Mouse (Mus musculus) neural tube, embryonic 11.5 days (tissue): ENCODE data around the gene BC034090. TPM values are rescaled to one million over a fixed set of nuclear protein-coding genes. Genes with fewer than 3 reads are reported as not detected.

Experiments
- ATAC-seq: fragments of 200-750 bp; cut with Nextera tagmentation; 2 replicates; pipeline ENCODE4 v1.8.0; 2017; ENCODE audit warnings: moderate number of reproducible peaks, mild to moderate bottlenecking, moderate TSS enrichment, moderate library complexity; ENCODE audit not compliant: insufficient read depth, low FRiP score, low TSS enrichment
- DNase-seq: peaks from one replicate; pipeline ENCODE4 v3.0.0-alpha.2; 2015; ENCODE audit warnings: low spot score
- H3K27ac ChIP-seq: fragments of 300-500 bp; sonication (generic); 2 replicates; pipeline ENCODE4 v1.5.1; 2014; ENCODE audit warnings: low read depth, mild to moderate bottlenecking, low read length
- H3K27me3 ChIP-seq: fragments of 300-500 bp; sonication (generic); 2 replicates; pipeline ENCODE4 v1.6.1; 2014; ENCODE audit warnings: mild to moderate bottlenecking, low read length, mixed read lengths; ENCODE audit not compliant: control insufficient read depth, insufficient read depth
- H3K36me3 ChIP-seq: fragments of 300-500 bp; sonication (generic); 2 replicates; pipeline ENCODE4 v1.6.1; 2014; ENCODE audit warnings: mild to moderate bottlenecking, low read length, moderate library complexity, mixed read lengths; ENCODE audit not compliant: control insufficient read depth, insufficient read depth
- H3K4me1 ChIP-seq: fragments of 300-500 bp; sonication (generic); 2 replicates; pipeline ENCODE4 v1.6.1; 2014; ENCODE audit warnings: low read length, mixed read lengths; ENCODE audit not compliant: control insufficient read depth, insufficient read depth
- H3K4me2 ChIP-seq: fragments of 300-500 bp; sonication (generic); 2 replicates; pipeline ENCODE4 v1.6.1; 2014; ENCODE audit warnings: low read depth, mild to moderate bottlenecking, moderate library complexity
- H3K4me3 ChIP-seq: fragments of 300-500 bp; sonication (generic); 2 replicates; pipeline ENCODE4 v1.5.1; 2014; ENCODE audit warnings: low read depth, low read length
- H3K9ac ChIP-seq: fragments of 300-500 bp; sonication (generic); 2 replicates; pipeline ENCODE4 v1.6.1; 2014; ENCODE audit warnings: mild to moderate bottlenecking, low read length
- H3K9me3 ChIP-seq: fragments of 300-500 bp; sonication (generic); 2 replicates; pipeline ENCODE4 v1.6.1; 2016; ENCODE audit warnings: low read length; ENCODE audit not compliant: control insufficient read depth
- WGBS: fragments of 180-500 bp; shearing (Covaris S2); extraction: QIAGEN DNeasy Blood & Tissue Kit; methylation state at CpG from one replicate; pipeline ENCODE4 v1.1.7; 2014; 5-methylcytosine and 5-hydroxymethylcytosine counted together
- polyA plus RNA-seq: library from polyadenylated mRNA; unstranded; fragments of >200 nt; fragmentation: Nextera tagmentation; extraction: Ambion mirVana; gene quantifications from 2 replicates; pipeline ENCODE4 v1.2.1, GENCODE M21; 2014

Gene BC034090
- polyA plus RNA-seq, 1 experiment from 2014 or later = 4.1 TPM

GRCm38 (mm10) chr1:155229464-155230411 lies 14.5 kb downstream of the BC034090 start:
- peaks cover 35% of the 10 kb centered on the region for H3K4me1 ChIP-seq
- peak; percentile 78 for ATAC-seq
- no peaks in the 10 kb centered on the region for H3K36me3 ChIP-seq
- H3K27ac ChIP-seq = peak overlapping the region; percentile 77
- no peak overlapping the region for H3K4me2 ChIP-seq
- 21% methylated on average over 14 of the region's 14 CpGs for WGBS
- peak overlapping the region; percentile 33 for H3K9ac ChIP-seq
- peak; percentile 64 for DNase-seq
- H3K27me3 ChIP-seq = no peaks in the 10 kb centered on the region
- no peaks in the 10 kb centered on the region for H3K9me3 ChIP-seq
- H3K4me3 ChIP-seq = no peak overlapping the region

GRCm38 (mm10) chr1:155223849-155224554 lies 20.2 kb downstream of the BC034090 start:
- no peaks in the 10 kb centered on the region for H3K27me3 ChIP-seq
- H3K9ac ChIP-seq = peak overlapping the region; percentile 10; the same call in 1 of the 2 replicates
- 38% methylated on average over 16 of the region's 16 CpGs for WGBS
- ATAC-seq = peak; percentile 73; the same call in 1 of the 2 replicates
- no peak overlapping the region for H3K27ac ChIP-seq
- peak; percentile 81 for DNase-seq
- peaks cover 22% of the 10 kb centered on the region for H3K4me1 ChIP-seq
- H3K36me3 ChIP-seq = no peaks in the 10 kb centered on the region
- H3K4me2 ChIP-seq = 0 out of 2 replicates have a peak overlapping the region, but pooled peaks have one; percentile 14
- no peak overlapping the region for H3K4me3 ChIP-seq
- H3K9me3 ChIP-seq = no peaks in the 10 kb centered on the region

- H3K27me3 ChIP-seq = no peaks in the 10 kb centered on the region
- no peak overlapping the region for H3K4me3 ChIP-seq
- no peaks in the 10 kb centered on the region for H3K36me3 ChIP-seq
- DNase-seq (no peak), ATAC-seq (no peak)
- H3K27ac ChIP-seq = no peak overlapping the region
- 79% methylated on average over 6 of the region's 6 CpGs for WGBS
- H3K4me2 ChIP-seq = no peak overlapping the region
- no peaks in the 10 kb centered on the region for H3K9me3 ChIP-seq
- H3K9ac ChIP-seq = no peak overlapping the region
- peaks cover 14% of the 10 kb centered on the region for H3K4me1 ChIP-seq
Observed at GRCm38 (mm10) chr1:155223036-155223435, 21.2 kb downstream of the BC034090 start.

GRCm38 (mm10) chr1:155222101-155222669 lies 22.1 kb downstream of the BC034090 start:
- Histone ChIP-seq H3K4me1 (peaks cover 14% of the 10 kb centered on the region), H3K9me3 (no peaks in the 10 kb centered on the region), H3K27ac (no peak overlapping the region), H3K4me2 (no peak overlapping the region), H3K36me3 (no peaks in the 10 kb centered on the region), H3K4me3 (no peak overlapping the region), H3K27me3 (no peaks in the 10 kb centered on the region), H3K9ac (no peak overlapping the region)
- ATAC-seq (no peak), DNase-seq (no peak)
- 68% methylated on average over 11 of the region's 11 CpGs for WGBS

DNA sequence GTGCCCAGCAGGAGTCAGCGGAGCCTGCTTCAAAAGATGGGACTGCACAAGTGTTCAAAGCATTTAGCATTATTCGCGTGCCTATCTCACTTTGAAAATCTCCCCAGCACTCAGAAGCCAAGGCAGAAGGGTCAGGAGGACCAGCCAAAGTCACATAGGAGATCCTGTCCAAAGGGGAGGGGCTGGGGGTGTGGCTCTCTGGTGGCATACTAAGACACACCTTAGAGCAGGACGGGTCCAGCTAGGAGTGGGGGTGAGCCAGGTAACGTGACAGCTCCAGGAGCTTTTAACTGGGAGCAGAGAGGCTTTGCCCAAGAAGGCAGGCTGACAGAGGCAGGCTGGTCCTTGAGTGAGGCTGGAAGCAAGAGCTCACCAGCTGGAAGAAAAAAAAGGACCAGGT lies 25.3 kb downstream of the BC034090 start:
- H3K36me3 ChIP-seq = no peaks in the 10 kb centered on the region
- DNase-seq (no peak), ATAC-seq (no peak)
- no peaks in the 10 kb centered on the region for H3K9me3 ChIP-seq
- no peak overlapping the region for H3K9ac ChIP-seq
- WGBS = 79% methylated on average over 5 of the region's 5 CpGs
- no peak overlapping the region for H3K4me3 ChIP-seq
- H3K4me1 ChIP-seq = peaks cover 15% of the 10 kb centered on the region
- no peak overlapping the region for H3K27ac ChIP-seq
- no peaks in the 10 kb centered on the region for H3K27me3 ChIP-seq
- no peak overlapping the region for H3K4me2 ChIP-seq

GRCm38 (mm10) chr1:155217865-155218541 lies 26.2 kb downstream of the BC034090 start:
- no peaks in the 10 kb centered on the region for H3K27me3 ChIP-seq
- peaks cover 19% of the 10 kb centered on the region for H3K4me1 ChIP-seq
- no peak overlapping the region for H3K4me2 ChIP-seq
- 0 out of 2 replicates have a peak, but pooled peaks have one; percentile 11 for ATAC-seq
- no peak overlapping the region for H3K4me3 ChIP-seq
- no peaks in the 10 kb centered on the region for H3K9me3 ChIP-seq
- no peaks in the 10 kb centered on the region for H3K36me3 ChIP-seq
- no peak overlapping the region for H3K9ac ChIP-seq
- 56% methylated on average over 9 of the region's 9 CpGs for whole genome bisulfite sequencing
- no peak overlapping the region for H3K27ac ChIP-seq
- DNase-seq = peak; percentile 74

DNA sequence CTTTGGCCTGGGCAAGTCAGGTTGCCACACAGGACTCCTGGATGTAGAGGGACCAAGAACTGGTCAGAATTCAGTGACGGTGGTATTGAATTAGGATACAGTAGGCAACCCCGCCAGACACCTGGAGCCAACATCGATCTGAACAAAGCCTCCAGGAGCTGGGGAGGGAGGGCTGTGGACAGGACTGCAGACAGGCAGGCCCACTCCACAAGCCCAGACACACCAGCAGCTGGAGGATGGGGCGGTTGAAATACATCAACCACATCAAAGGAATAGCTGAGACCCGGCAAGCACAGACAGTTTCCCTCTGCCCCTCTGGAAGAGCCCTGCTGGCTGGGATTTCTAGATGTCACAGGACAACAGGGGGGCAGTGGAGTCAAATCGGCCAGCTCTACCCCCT lies 27.4 kb downstream of the BC034090 start:
- Histone ChIP-seq H3K4me2 (no peak overlapping the region), H3K9ac (0 out of 2 replicates have a peak overlapping the region, but pooled peaks have one; percentile 22), H3K27me3 (no peaks in the 10 kb centered on the region), H3K36me3 (no peaks in the 10 kb centered on the region), H3K4me1 (peaks cover 30% of the 10 kb centered on the region), H3K9me3 (no peaks in the 10 kb centered on the region), H3K27ac (peak overlapping the region; percentile 17; the same call in 1 of the 2 replicates), H3K4me3 (no peak overlapping the region)
- ATAC-seq = no peak
- WGBS = 56% methylated on average over 6 of the region's 6 CpGs
- no peak for DNase-seq

GRCm38 (mm10) chr1:155216313-155216712 lies 27.9 kb downstream of the BC034090 start:
- Histone ChIP-seq H3K27me3 (no peaks in the 10 kb centered on the region), H3K9ac (0 out of 2 replicates have a peak overlapping the region, but pooled peaks have one; percentile 22), H3K4me3 (no peak overlapping the region), H3K4me2 (no peak overlapping the region), H3K36me3 (no peaks in the 10 kb centered on the region), H3K4me1 (peaks cover 29% of the 10 kb centered on the region), H3K27ac (peak overlapping the region; percentile 17; the same call in 1 of the 2 replicates), H3K9me3 (no peaks in the 10 kb centered on the region)
- ATAC-seq (no peak), DNase-seq (no peak)
- 74% methylated on average over 11 of the region's 11 CpGs for WGBS
